ENCODE assay signal across 11 mouse cellular contexts in the genomic region with DNA sequence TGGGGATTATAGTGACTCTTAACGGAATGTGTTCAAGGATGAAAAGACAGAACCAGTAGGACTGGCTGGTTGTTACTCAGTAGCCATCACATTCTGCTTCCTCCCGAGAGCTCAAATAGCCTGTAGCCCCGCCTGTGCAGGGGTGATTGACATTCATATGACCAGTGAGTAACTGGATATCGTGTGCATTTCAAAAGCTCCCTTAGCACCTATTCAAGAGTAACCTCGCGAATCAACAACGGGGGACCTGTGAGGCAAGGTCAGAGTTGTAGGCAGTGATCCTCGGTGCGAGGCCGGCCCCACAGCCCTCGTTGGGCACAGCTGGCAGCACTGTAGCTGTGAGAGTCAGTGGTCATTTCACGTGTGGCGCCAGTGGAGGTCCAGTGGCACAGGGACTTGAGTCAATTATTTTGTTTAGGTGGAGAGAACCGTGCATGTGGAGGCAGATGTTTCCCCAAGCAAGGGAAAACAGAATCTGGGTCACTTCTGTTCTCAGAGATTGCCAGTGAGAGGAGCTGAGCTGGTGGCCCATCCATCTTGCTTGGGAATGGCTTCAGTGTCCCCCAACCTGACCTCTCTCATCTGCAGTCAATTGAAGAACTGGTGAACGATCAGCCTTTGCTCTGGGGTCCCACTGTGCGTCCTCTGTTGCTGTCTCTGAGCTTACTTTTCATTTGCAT. TPM values are rescaled to one million over a fixed set of nuclear protein-coding genes. Genes with fewer than 3 reads are reported as not detected.
DNase-seq lines count a peak whose midpoint lies in the region; ATAC-seq and TF ChIP-seq lines count a peak whose summit lies in the region.
"Had no signal": no experiment of that assay in that cellular context is flagged by ENCODE, and none has a peak within 500 bp of the region (broad histone marks: within the 10 kb centered on the region; RNA-seq: fewer than 3 reads in every experiment).

No protein-coding gene starts in this region.

- H3K79me2 ChIP-seq in macrophage (ENCODE audit: inconsistent target): no peaks in the 10 kb centered on the region; the same call in 1 of the 2 replicates

- H3K27ac ChIP-seq in left cerebral cortex, adult 2 months: peak overlapping the region; percentile 28; the same call in 1 of the 2 replicates
- peak overlapping the region; percentile 99 for H3K27ac ChIP-seq in bone marrow macrophage, adult 2 months (ENCODE audit: insufficient read depth, low read depth, low read length)
- peak overlapping the region; percentile 99 for H3K27ac ChIP-seq in macrophage
- no peak overlapping the region for H3K27ac ChIP-seq in kidney, embryonic 16.5 days (ENCODE audit: low read length)

- 44% methylated on average over 16 of the region's 16 CpGs for WGBS in macrophage (ENCODE audit: missing documents)
- 35% methylated on average over 16 of the region's 16 CpGs for WGBS in kidney, embryonic 16.5 days

- no peak overlapping the region for H3K4me3 ChIP-seq in left cerebral cortex, adult 2 months
- H3K4me3 ChIP-seq in E14TG2a.4 (replicated peaks; ENCODE audit: low read length) (peak overlapping the region; percentile 2; the same call in 1 of the 2 replicates), macrophage (ENCODE audit: inconsistent target) (no peak overlapping the region)
- H3K4me3 ChIP-seq in bone marrow macrophage, adult 2 months (ENCODE audit: insufficient read depth, low read length): peak overlapping the region; percentile 4; the same call in 1 of the 2 replicates
- no peak overlapping the region for H3K4me3 ChIP-seq in kidney, embryonic 16.5 days (ENCODE audit: low read length)

- H3K9ac ChIP-seq in kidney, embryonic 16.5 days (replicated peaks; ENCODE audit: low read length): no peak overlapping the region

- intact Hi-C loops in left cerebral cortex, adult 2 months (cut with DNase I): no loop called here
- intact Hi-C loops in heart, postnatal 14 days (cut with DNase I): no loop called here

- no peak for DNase-seq in left cerebral cortex, adult 2 months (ENCODE audit: extremely low spot score in 1 of 2, low spot score in 2 of 2)
- no peak for DNase-seq in left cerebral cortex, adult 11 months (ENCODE audit: low spot score)
- DNase-seq in right cerebral cortex, postnatal 25 days: no peak
- no peak for DNase-seq in heart, postnatal 14 days
- DNase-seq: cerebellum, adult 8-10 months; heart, postnatal 36 days had no signal

- H3K9me3 ChIP-seq in E14TG2a.4 (ENCODE audit: low read length): peaks cover 64% of the 10 kb centered on the region
- no peaks in the 10 kb centered on the region for H3K9me3 ChIP-seq in kidney, embryonic 16.5 days (ENCODE audit: low read length)

- no peak for TF ChIP-seq POLR2A in bone marrow macrophage, adult 2 months (IDR thresholded peaks at IDR 0.05; ENCODE audit: borderline replicate concordance, low read depth, low read length)

- no peak overlapping the region for H3K4me2 ChIP-seq in kidney, embryonic 16.5 days (replicated peaks; ENCODE audit: low read depth, low read length)

- H3K27me3 ChIP-seq in E14TG2a.4 (ENCODE audit: insufficient read depth, low read length): peaks cover 13% of the 10 kb centered on the region
- no peaks in the 10 kb centered on the region for H3K27me3 ChIP-seq in kidney, embryonic 16.5 days (ENCODE audit: insufficient read depth, low read length)

- no peak for ATAC-seq in kidney, embryonic 16.5 days (ENCODE audit: low FRiP score, low TSS enrichment)

- H3K36me3 ChIP-seq in E14TG2a.4 (ENCODE audit: insufficient read depth, low read length): peaks cover 16% of the 10 kb centered on the region
- H3K36me3 ChIP-seq in macrophage (ENCODE audit: inconsistent target): no peaks in the 10 kb centered on the region
- no peaks in the 10 kb centered on the region for H3K36me3 ChIP-seq in kidney, embryonic 16.5 days (ENCODE audit: insufficient read depth, low read length)

- H3K4me1 ChIP-seq in E14TG2a.4 (replicated peaks; ENCODE audit: low read depth, low read length): no peaks in the 10 kb centered on the region
- peaks cover 45% of the 10 kb centered on the region for H3K4me1 ChIP-seq in bone marrow macrophage, adult 2 months (ENCODE audit: control insufficient read depth, insufficient read depth, low read length)
- no peaks in the 10 kb centered on the region for H3K4me1 ChIP-seq in kidney, embryonic 16.5 days (ENCODE audit: insufficient read depth, low read length)

- TF ChIP-seq CTCF in left cerebral cortex, adult 2 months (IDR thresholded peaks at IDR 0.05): no peak
- TF ChIP-seq CTCF in E14TG2a.4 (conservative IDR thresholded peaks at IDR 0.05; ENCODE audit: low read length): no peak
- TF ChIP-seq CTCF in bone marrow macrophage, adult 2 months (IDR thresholded peaks at IDR 0.05; ENCODE audit: low read depth, low read length): no peak

RNA-seq across cellular contexts. Expression of a gene that starts 41.1 kb away (rescaled TPM):
- total RNA-seq in left cerebral cortex, adult 2 months (2021): under 1 TPM in 1 of 2 experiments, not detected in 1; 0.38 TPM
- 6.0 and 6.5 TPM in 2 replicates for polyA plus RNA-seq in bone marrow macrophage, adult 2 months (2012; ENCODE audit: insufficient read depth, insufficient read length, missing spikeins)
- total RNA-seq in macrophage (2018; cell fraction: chromatin; rRNA removed): 100 to 1,000 TPM in 1 of 26 experiments, 10 to 100 TPM in 15, 1 to 10 TPM in 10; 3.2 to 114 (median 15.1) TPM
- total RNA-seq in macrophage (2018; cell fraction: cytosol; rRNA removed): 100 to 1,000 TPM in 2 of 26 experiments, 10 to 100 TPM in 24; 12.2 to 163 (median 31.0) TPM
- total RNA-seq in macrophage (2018; cell fraction: nucleus; rRNA removed): 100 to 1,000 TPM in 5 of 26 experiments, 10 to 100 TPM in 21; 15.0 to 152 (median 47.8) TPM
- 22.8 to 148 TPM (median 64.7 TPM) in 3 replicates for polyA plus RNA-seq in macrophage (2018)
- polyA plus RNA-seq in kidney, embryonic 16.5 days (2015; fragmentation: Nextera tagmentation; extraction: Ambion mirVana): 2.0 and 2.5 TPM in 2 replicates
- 1 to 10 TPM; 1.2 to 1.6 TPM for total RNA-seq in heart, postnatal 14 days (2021)

RNA-seq across cellular contexts. Expression of a gene that starts 50.8 kb away (rescaled TPM):
- total RNA-seq in left cerebral cortex, adult 2 months (2021): not detected
- polyA plus RNA-seq in bone marrow macrophage, adult 2 months (2012; ENCODE audit: insufficient read depth, insufficient read length, missing spikeins): 1.3 TPM in 1 of 2 replicates, not detected in the other
- total RNA-seq in macrophage (2018; cell fraction: chromatin; rRNA removed): 1 to 10 TPM in 20 of 26 experiments, under 1 TPM in 2, not detected in 4; 0.77 to 3.9 (median 1.5) TPM
- total RNA-seq in macrophage (2018; cell fraction: cytosol; rRNA removed): 1 to 10 TPM in 4 of 26 experiments, under 1 TPM in 22; 0.24 to 1.5 (median 0.67) TPM
- total RNA-seq in macrophage (2018; cell fraction: nucleus; rRNA removed): 1 to 10 TPM in 23 of 26 experiments, under 1 TPM in 3; 0.79 to 4.5 (median 2.0) TPM
- 0.27 to 1.4 TPM (median 1.0 TPM) in 3 replicates for polyA plus RNA-seq in macrophage (2018)
- polyA plus RNA-seq in kidney, embryonic 16.5 days (2015; fragmentation: Nextera tagmentation; extraction: Ambion mirVana): not detected in 2 replicates
- not detected for total RNA-seq in heart, postnatal 14 days (2021)
- total RNA-seq: heart, postnatal 36 days had no signal
- polyA plus RNA-seq: activated CD4-positive, CD25-positive, alpha-beta regulatory T cell, adult 4 months had no signal

Comparison
In these comparisons a context has a peak if more than half of its experiments do, and no peak if none do; other contexts are left out.
1. H3K4me3 ChIP-seq: peak in E14TG2a.4 (single experiment) and bone marrow macrophage, adult 2 months (single experiment); none in left cerebral cortex, adult 2 months (single experiment), macrophage (single experiment) and kidney, embryonic 16.5 days (single experiment).